Mouse (Mus musculus) G1E (cell line): ENCODE measurements at regions not wholly inside any gene's neighbourhood (a gene's known extent, or its start where the extent isn't known, plus 50 kb on each side); places are given as distances from the start of the nearest gene placed in this dataset.

Source experiments
- ATAC-seq: 2 replicates; pipeline ENCODE4 v1.8.0; 2016; ENCODE audit warnings: mild to moderate bottlenecking; ENCODE audit not compliant: insufficient number of reproducible peaks, poor library complexity, low FRiP score, severe bottlenecking; ENCODE audit errors: extremely low read depth
- DNase-seq: peaks from one replicate; pipeline ENCODE4 v3.0.0; 2012; ENCODE audit warnings: low spot score
- H3K27me3 ChIP-seq: 2 replicates; pipeline ENCODE4 v1.6.1; 2012; ENCODE audit warnings: mild to moderate bottlenecking, low read length, inconsistent platforms; ENCODE audit not compliant: insufficient read depth
- H3K36me3 ChIP-seq: replicated peaks from 2 replicates; pipeline ENCODE3; 2012; ENCODE audit warnings: mild to moderate bottlenecking, inconsistent platforms
- H3K4me1 ChIP-seq: 2 replicates; pipeline ENCODE4 v1.6.1; 2012; ENCODE audit warnings: low read depth, low read length, inconsistent platforms, mixed read lengths; ENCODE audit not compliant: insufficient read depth
- H3K4me3 ChIP-seq: 2 replicates; pipeline ENCODE4 v1.5.1; 2012; ENCODE audit warnings: low read depth, mild to moderate bottlenecking, inconsistent platforms, low read length, moderate library complexity, mixed read lengths
- H3K9me3 ChIP-seq: replicated peaks from 2 replicates; pipeline ENCODE4 v1.6.1; 2012; ENCODE audit warnings: inconsistent platforms
- CTCF ChIP-seq: IDR thresholded peaks from 2 replicates; pipeline ENCODE4 v1.5.1; 2012; ENCODE audit warnings: low read depth, low read length, inconsistent platforms, mixed read lengths
- GATA1 ChIP-seq: IDR thresholded peaks from 2 replicates; pipeline ENCODE4 v1.6.1; 2012; ENCODE audit warnings: borderline replicate concordance, low read length, inconsistent platforms, mixed read lengths
- GATA2 ChIP-seq: IDR thresholded peaks from 2 replicates; pipeline ENCODE4 v1.6.1; 2012; ENCODE audit warnings: low read depth, low read length, inconsistent platforms, borderline replicate concordance
- POLR2AphosphoS5 ChIP-seq: IDR thresholded peaks from 2 replicates; pipeline ENCODE4 v1.6.1; 2012; ENCODE audit warnings: low read depth, low read length, inconsistent platforms; ENCODE audit not compliant: insufficient replicate concordance
- TAL1 ChIP-seq: conservative IDR thresholded peaks from 2 replicates; pipeline ENCODE4 v1.6.1; 2012; ENCODE audit warnings: low read depth, low read length, inconsistent platforms, mixed read lengths

DNA sequence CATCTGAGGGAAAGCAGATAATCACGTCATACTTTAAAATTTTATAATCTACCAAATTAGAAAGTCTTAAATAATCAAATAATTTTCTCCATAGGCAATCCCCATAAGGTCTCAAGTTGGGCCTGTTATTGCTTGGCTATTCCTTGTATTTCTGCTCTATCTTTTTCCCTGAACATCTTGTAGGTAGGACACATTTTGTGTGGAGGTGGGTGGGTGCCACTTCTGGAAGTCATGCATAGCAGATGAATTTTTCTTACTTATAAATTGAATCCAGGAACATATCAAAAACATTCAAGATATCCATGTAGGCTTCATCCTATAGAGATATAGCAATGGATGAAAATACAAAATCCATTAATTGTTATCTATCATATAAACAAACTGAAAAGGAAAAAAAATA, 1418.7 kb downstream of the Cdh11 start:
- no peak overlapping the region for H3K4me3 ChIP-seq
- no peak for ATAC-seq

GRCm38 (mm10) chr8:101350848-101351247, 1434.6 kb downstream of the Cdh11 start:
- DNase-seq (no peak), ATAC-seq (no peak)
- Histone ChIP-seq H3K4me3 (no peak overlapping the region), H3K4me1 (no peaks in the 10 kb centered on the region), H3K27me3 (no peaks in the 10 kb centered on the region), H3K36me3 (no peaks in the 10 kb centered on the region), H3K9me3 (peaks cover 4% of the 10 kb centered on the region; the same call in 1 of the 2 replicates)
- TF ChIP-seq GATA1 = no peak
- TF ChIP-seq GATA2 = no peak
- no peak for TF ChIP-seq TAL1
- no peak for TF ChIP-seq POLR2AphosphoS5
- TF ChIP-seq CTCF = no peak

More for the DNA sequence above, 1418.7 kb downstream of the Cdh11 start:
- no peak for TF ChIP-seq CTCF
- no peaks in the 10 kb centered on the region for H3K9me3 ChIP-seq
- H3K4me1 ChIP-seq = no peaks in the 10 kb centered on the region
- H3K36me3 ChIP-seq = no peaks in the 10 kb centered on the region
- H3K27me3 ChIP-seq = no peaks in the 10 kb centered on the region
- no peak for DNase-seq

DNA sequence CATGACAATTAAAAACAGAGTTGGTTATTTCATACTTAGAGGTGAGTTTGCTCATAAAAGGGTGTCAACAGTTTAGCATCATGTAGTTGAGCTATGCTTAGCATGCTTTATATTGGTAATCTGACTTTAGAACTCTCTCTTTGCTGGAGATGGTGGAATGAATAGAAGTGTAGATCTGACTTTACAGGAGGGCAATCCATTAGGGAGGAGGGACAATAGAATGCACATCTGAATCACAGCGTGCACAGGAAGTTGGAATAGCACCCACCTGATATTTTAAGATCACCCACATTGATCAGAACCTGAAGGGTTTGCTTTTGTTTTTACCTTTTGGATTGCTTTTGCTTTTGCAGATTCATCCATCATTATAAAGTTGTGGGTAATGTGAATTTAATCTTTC, 1435.7 kb downstream of the Cdh11 start:
- no peaks in the 10 kb centered on the region for H3K9me3 ChIP-seq
- DNase-seq (no peak), ATAC-seq (no peak)
- no peaks in the 10 kb centered on the region for H3K36me3 ChIP-seq
- H3K4me1 ChIP-seq = no peaks in the 10 kb centered on the region
- H3K27me3 ChIP-seq = no peaks in the 10 kb centered on the region
- no peak for TF ChIP-seq GATA1
- TF ChIP-seq GATA2 = no peak
- TF ChIP-seq POLR2AphosphoS5 = no peak
- TF ChIP-seq CTCF = no peak
- no peak overlapping the region for H3K4me3 ChIP-seq

DNA sequence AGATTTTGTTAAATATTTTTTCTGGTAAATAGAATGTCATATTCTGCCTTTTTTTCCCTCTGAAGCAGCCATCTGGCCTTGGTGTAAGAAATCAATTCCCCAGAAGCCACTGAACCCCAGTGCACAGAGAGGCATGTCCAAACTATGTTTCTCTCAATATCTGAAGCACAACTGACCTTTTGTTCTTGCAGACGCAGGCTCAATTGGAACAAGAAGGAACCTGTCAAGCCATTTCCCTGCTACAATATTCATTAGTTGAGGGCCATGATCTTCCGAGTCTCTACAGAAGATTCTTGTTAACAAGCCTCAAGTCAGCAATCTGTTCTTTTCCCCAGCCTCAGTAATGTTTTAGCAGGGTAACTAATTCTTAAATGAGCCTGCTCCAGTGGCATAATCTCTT, 1456.2 kb downstream of the Cdh11 start:
- Histone ChIP-seq H3K4me3 (no peak overlapping the region), H3K36me3 (no peaks in the 10 kb centered on the region), H3K4me1 (no peaks in the 10 kb centered on the region), H3K27me3 (no peaks in the 10 kb centered on the region), H3K9me3 (no peaks in the 10 kb centered on the region)
- no peak for TF ChIP-seq POLR2AphosphoS5
- no peak for TF ChIP-seq GATA1
- no peak for TF ChIP-seq GATA2
- no peak for TF ChIP-seq CTCF
- TF ChIP-seq TAL1 = no peak
- no peak for DNase-seq
- no peak for ATAC-seq

GRCm38 (mm10) chr8:101328780-101329179, 1456.7 kb downstream of the Cdh11 start:
- no peaks in the 10 kb centered on the region for H3K36me3 ChIP-seq
- H3K4me3 ChIP-seq = no peak overlapping the region
- no peaks in the 10 kb centered on the region for H3K27me3 ChIP-seq
- H3K9me3 ChIP-seq = no peaks in the 10 kb centered on the region
- TF ChIP-seq TAL1 (no peak), CTCF (no peak)
- ATAC-seq (no peak), DNase-seq (no peak)
- H3K4me1 ChIP-seq = no peaks in the 10 kb centered on the region

- TF ChIP-seq GATA1 (no peak), TAL1 (no peak), POLR2AphosphoS5 (no peak), GATA2 (no peak), CTCF (no peak)
- ATAC-seq = no peak
Measured at GRCm38 (mm10) chr8:101298571-101298970, 1486.9 kb downstream of the Cdh11 start.

GRCm38 (mm10) chr8:101290031-101290430, 1495.4 kb downstream of the Cdh11 start:
- Histone ChIP-seq H3K9me3 (0 out of 2 replicates have a peak, but pooled peaks cover 2% of the 10 kb centered on the region), H3K4me1 (no peaks in the 10 kb centered on the region), H3K27me3 (no peaks in the 10 kb centered on the region), H3K36me3 (no peaks in the 10 kb centered on the region), H3K4me3 (no peak overlapping the region)
- DNase-seq (no peak), ATAC-seq (no peak)
- TF ChIP-seq GATA1 (no peak), GATA2 (no peak), CTCF (no peak), TAL1 (no peak)

More at GRCm38 (mm10) chr8:101298571-101298970, 1486.9 kb downstream of the Cdh11 start:
- DNase-seq = no peak
- H3K9me3 ChIP-seq = no peaks in the 10 kb centered on the region
- no peaks in the 10 kb centered on the region for H3K36me3 ChIP-seq
- H3K4me1 ChIP-seq = no peaks in the 10 kb centered on the region
- H3K27me3 ChIP-seq = no peaks in the 10 kb centered on the region
- no peak overlapping the region for H3K4me3 ChIP-seq
